Comparison of ENCODE assay signal across 20 mouse cellular contexts in genomic region chr7:130455587-130456246, GRCm38 (mm10).
DNase-seq lines count a peak whose midpoint lies in the region; ATAC-seq and TF ChIP-seq lines count a peak whose summit lies in the region.
"Had no signal": no experiment of that assay in that cellular context is flagged by ENCODE, and none has a peak within 500 bp of the region (broad histone marks: within the 10 kb centered on the region; RNA-seq: fewer than 3 reads in every experiment).

No protein-coding gene starts in this region.

- DNase-seq in heart, postnatal 14 days: no peak
- DNase-seq in kidney, postnatal 0 days (ENCODE audit: low spot score): peak; percentile 29
- DNase-seq in midbrain, embryonic 11.5 days (ENCODE audit: low spot score, missing footprints): peak; percentile 73
- DNase-seq in midbrain, embryonic 14.5 days: no peak
- no peak for DNase-seq in embryo, embryonic 10 days (ENCODE audit: low spot score)
- DNase-seq: adrenal gland, adult 8-10 months; cerebellum, adult 11 months; cerebellum, postnatal 14 days; forebrain, postnatal 0 days; kidney, adult 11 months; layer of hippocampus, postnatal 36 days; left cerebral cortex, postnatal 4 days; lung, adult 2 months; lung, postnatal 36 days; thymus, postnatal 25 days had no signal

- H3K36me3 ChIP-seq in heart, embryonic 11.5 days (ENCODE audit: control insufficient read depth, insufficient read depth, low read length): peaks cover 5% of the 10 kb centered on the region; the same call in 1 of the 2 replicates
- H3K36me3 ChIP-seq in kidney, postnatal 0 days (ENCODE audit: insufficient read depth, low read length): peaks cover 11% of the 10 kb centered on the region; the same call in 1 of the 2 replicates
- peaks cover 9% of the 10 kb centered on the region for H3K36me3 ChIP-seq in kidney, embryonic 14.5 days (ENCODE audit: control insufficient read depth, insufficient read depth, low read length)
- peaks cover 7% of the 10 kb centered on the region for H3K36me3 ChIP-seq in midbrain, embryonic 11.5 days (ENCODE audit: control insufficient read depth, insufficient read depth, low read length)
- peaks cover 25% of the 10 kb centered on the region for H3K36me3 ChIP-seq in midbrain, embryonic 14.5 days (ENCODE audit: control insufficient read depth, insufficient read depth, low read length)

- no peaks in the 10 kb centered on the region for H3K4me1 ChIP-seq in heart, embryonic 11.5 days (ENCODE audit: control insufficient read depth, insufficient read depth, low read length)
- no peaks in the 10 kb centered on the region for H3K4me1 ChIP-seq in kidney, postnatal 0 days (replicated peaks; ENCODE audit: insufficient read depth, low read length)
- no peaks in the 10 kb centered on the region for H3K4me1 ChIP-seq in kidney, embryonic 14.5 days (ENCODE audit: control insufficient read depth, insufficient read depth, low read length)
- H3K4me1 ChIP-seq in midbrain, embryonic 11.5 days (ENCODE audit: control insufficient read depth, insufficient read depth, low read length): peaks cover 2% of the 10 kb centered on the region; the same call in 1 of the 2 replicates
- H3K4me1 ChIP-seq in midbrain, embryonic 14.5 days (ENCODE audit: control insufficient read depth, insufficient read depth, low read length): no peaks in the 10 kb centered on the region
- H3K4me1 ChIP-seq: hindbrain, embryonic 15.5 days; neural tube, embryonic 15.5 days had no signal

- intact Hi-C loops in heart, postnatal 14 days (cut with DNase I): no loop called here

- 85% methylated on average over 4 of the region's 4 CpGs for WGBS in heart, embryonic 11.5 days (ENCODE audit: insufficient replicate concordance)
- WGBS in kidney, postnatal 0 days: 76% methylated on average over 4 of the region's 4 CpGs
- WGBS in kidney, embryonic 14.5 days: 78% methylated on average over 4 of the region's 4 CpGs
- 77% methylated on average over 4 of the region's 4 CpGs for WGBS in midbrain, embryonic 11.5 days
- WGBS in midbrain, embryonic 14.5 days: 71% methylated on average over 4 of the region's 4 CpGs

- no peak overlapping the region for H3K9ac ChIP-seq in heart, embryonic 11.5 days (ENCODE audit: low read depth, low read length)
- no peak overlapping the region for H3K9ac ChIP-seq in kidney, postnatal 0 days (ENCODE audit: low read depth, low read length)
- no peak overlapping the region for H3K9ac ChIP-seq in kidney, embryonic 14.5 days (ENCODE audit: low read depth, low read length)
- no peak overlapping the region for H3K9ac ChIP-seq in midbrain, embryonic 11.5 days (ENCODE audit: low read length)
- no peak overlapping the region for H3K9ac ChIP-seq in midbrain, embryonic 14.5 days (replicated peaks; ENCODE audit: low read length)
- H3K9ac ChIP-seq: forebrain, postnatal 0 days; hindbrain, embryonic 15.5 days; neural tube, embryonic 15.5 days had no signal

- H3K27ac ChIP-seq in heart, embryonic 11.5 days (ENCODE audit: low read depth, low read length): peak overlapping the region; percentile 57; the same call in 1 of the 2 replicates
- no peak overlapping the region for H3K27ac ChIP-seq in kidney, postnatal 0 days
- no peak overlapping the region for H3K27ac ChIP-seq in kidney, embryonic 14.5 days (ENCODE audit: low read depth, low read length)
- H3K27ac ChIP-seq in midbrain, embryonic 11.5 days (ENCODE audit: low read depth, low read length): no peak overlapping the region
- no peak overlapping the region for H3K27ac ChIP-seq in midbrain, embryonic 14.5 days (replicated peaks; ENCODE audit: low read depth, low read length)
- H3K27ac ChIP-seq: hindbrain, embryonic 15.5 days; neural tube, embryonic 15.5 days; stomach, postnatal 0 days had no signal

- no peak for TF ChIP-seq CTCF in kidney, postnatal 0 days (IDR thresholded peaks at IDR 0.05; ENCODE audit: low read depth)

- no peak overlapping the region for H3K4me2 ChIP-seq in heart, embryonic 11.5 days
- no peak overlapping the region for H3K4me2 ChIP-seq in kidney, postnatal 0 days (ENCODE audit: low read length)
- no peak overlapping the region for H3K4me2 ChIP-seq in kidney, embryonic 14.5 days (replicated peaks; ENCODE audit: low read depth, low read length)
- no peak overlapping the region for H3K4me2 ChIP-seq in midbrain, embryonic 11.5 days
- no peak overlapping the region for H3K4me2 ChIP-seq in midbrain, embryonic 14.5 days (ENCODE audit: low read length)
- H3K4me2 ChIP-seq: hindbrain, embryonic 15.5 days; neural tube, embryonic 15.5 days had no signal

- ATAC-seq in heart, embryonic 11.5 days (replicated peaks; ENCODE audit: insufficient number of reproducible peaks, low FRiP score, low TSS enrichment): no peak
- no peak for ATAC-seq in kidney, postnatal 0 days (replicated peaks; ENCODE audit: low FRiP score, low read depth)
- ATAC-seq in kidney, embryonic 14.5 days (ENCODE audit: low FRiP score, low TSS enrichment): no peak
- no peak for ATAC-seq in midbrain, embryonic 11.5 days (ENCODE audit: low FRiP score)
- ATAC-seq in midbrain, embryonic 14.5 days (ENCODE audit: low FRiP score, low TSS enrichment): no peak
- ATAC-seq: forebrain, postnatal 0 days had no signal

- no peaks in the 10 kb centered on the region for H3K9me3 ChIP-seq in heart, embryonic 11.5 days (replicated peaks; ENCODE audit: control insufficient read depth, low read length)
- no peaks in the 10 kb centered on the region for H3K9me3 ChIP-seq in kidney, postnatal 0 days (replicated peaks; ENCODE audit: low read length)
- no peaks in the 10 kb centered on the region for H3K9me3 ChIP-seq in kidney, embryonic 14.5 days (ENCODE audit: control insufficient read depth, low read length)
- H3K9me3 ChIP-seq in midbrain, embryonic 11.5 days (ENCODE audit: control insufficient read depth, low read length): no peaks in the 10 kb centered on the region
- H3K9me3 ChIP-seq in midbrain, embryonic 14.5 days (ENCODE audit: control insufficient read depth, low read length): no peaks in the 10 kb centered on the region
- H3K9me3 ChIP-seq: hindbrain, embryonic 15.5 days; neural tube, embryonic 15.5 days had no signal

- no peaks in the 10 kb centered on the region for H3K27me3 ChIP-seq in heart, embryonic 11.5 days (ENCODE audit: control insufficient read depth, insufficient read depth, low read length)
- no peaks in the 10 kb centered on the region for H3K27me3 ChIP-seq in kidney, postnatal 0 days (ENCODE audit: insufficient read depth, low read length)
- H3K27me3 ChIP-seq in kidney, embryonic 14.5 days (ENCODE audit: control insufficient read depth, insufficient read depth, low read length): no peaks in the 10 kb centered on the region
- H3K27me3 ChIP-seq in midbrain, embryonic 11.5 days (ENCODE audit: control insufficient read depth, insufficient read depth, low read length): no peaks in the 10 kb centered on the region
- H3K27me3 ChIP-seq in midbrain, embryonic 14.5 days (ENCODE audit: control insufficient read depth, insufficient read depth, low read length): no peaks in the 10 kb centered on the region
- H3K27me3 ChIP-seq: hindbrain, embryonic 15.5 days; neural tube, embryonic 15.5 days had no signal

- H3K4me3 ChIP-seq in heart, embryonic 11.5 days (ENCODE audit: low read depth, low read length): no peak overlapping the region
- H3K4me3 ChIP-seq in kidney, postnatal 0 days (replicated peaks; ENCODE audit: low read depth, low read length): no peak overlapping the region
- H3K4me3 ChIP-seq in kidney, embryonic 14.5 days (ENCODE audit: low read length): no peak overlapping the region
- H3K4me3 ChIP-seq in midbrain, embryonic 11.5 days (ENCODE audit: low read depth, low read length): no peak overlapping the region
- no peak overlapping the region for H3K4me3 ChIP-seq in midbrain, embryonic 14.5 days (replicated peaks; ENCODE audit: low read depth, low read length)
- H3K4me3 ChIP-seq: hindbrain, embryonic 15.5 days; neural tube, embryonic 15.5 days had no signal

Comparison
In these comparisons a context has a peak if more than half of its experiments do, and no peak if none do; other contexts are left out.
1. DNase-seq: peak in kidney, postnatal 0 days (single experiment) and midbrain, embryonic 11.5 days (single experiment); none in heart, postnatal 14 days (0 of 2), midbrain, embryonic 14.5 days (single experiment) and embryo, embryonic 10 days (single experiment).